Mouse (Mus musculus): ENCODE results near the gene Csdc2. TPM values are rescaled to one million over a fixed set of nuclear protein-coding genes. Genes with fewer than 3 reads are reported as not detected.

Gene Csdc2
- polyA plus RNA-seq, 1 experiment from 2014 or later: 5.5 TPM

GRCm38 (mm10) chr15:81938246-81938645, 1.7 kb downstream of the Csdc2 start:
- Histone ChIP-seq H3K9me3 (replicated peaks; ENCODE audit: control insufficient read depth, low read length) (no peaks in the 10 kb centered on the region), H3K4me2 (ENCODE audit: low read depth, low read length) (no peak overlapping the region), H3K27me3 (ENCODE audit: control insufficient read depth, insufficient read depth, low read length) (no peaks in the 10 kb centered on the region; the same call in 1 of the 2 replicates), H3K4me1 (ENCODE audit: control insufficient read depth, insufficient read depth, low read length) (peaks cover 6% of the 10 kb centered on the region), H3K27ac (replicated peaks; ENCODE audit: low read depth, low read length) (no peak overlapping the region), H3K36me3 (replicated peaks; ENCODE audit: control insufficient read depth, insufficient read depth, low read depth, low read length) (no peaks in the 10 kb centered on the region), H3K4me3 (ENCODE audit: low read depth, low read length) (no peak overlapping the region), H3K9ac (replicated peaks; ENCODE audit: low read length) (no peak overlapping the region)
- WGBS: 26% methylated on average over 2 of the region's 2 CpGs
- DNase-seq (ENCODE audit: low spot score) (peak; percentile 66), ATAC-seq (replicated peaks; ENCODE audit: insufficient number of reproducible peaks, low FRiP score, low TSS enrichment, low read depth) (no peak)

GRCm38 (mm10) chr15:81939157-81939715, 2.7 kb downstream of the Csdc2 start:
- Histone ChIP-seq H3K9me3 (replicated peaks; ENCODE audit: control insufficient read depth, low read length) (no peaks in the 10 kb centered on the region), H3K4me1 (ENCODE audit: control insufficient read depth, insufficient read depth, low read length) (peaks cover 9% of the 10 kb centered on the region), H3K4me2 (ENCODE audit: low read depth, low read length) (no peak overlapping the region), H3K4me3 (ENCODE audit: low read depth, low read length) (no peak overlapping the region), H3K36me3 (replicated peaks; ENCODE audit: control insufficient read depth, insufficient read depth, low read depth, low read length) (no peaks in the 10 kb centered on the region), H3K27ac (replicated peaks; ENCODE audit: low read depth, low read length) (no peak overlapping the region), H3K27me3 (ENCODE audit: control insufficient read depth, insufficient read depth, low read length) (no peaks in the 10 kb centered on the region; the same call in 1 of the 2 replicates), H3K9ac (replicated peaks; ENCODE audit: low read length) (no peak overlapping the region)
- DNase-seq (ENCODE audit: low spot score) (no peak), ATAC-seq (replicated peaks; ENCODE audit: insufficient number of reproducible peaks, low FRiP score, low TSS enrichment, low read depth) (no peak)
- WGBS: 83% methylated on average over 10 of the region's 10 CpGs

- no peaks in the 10 kb centered on the region for H3K9me3 ChIP-seq (replicated peaks; ENCODE audit: control insufficient read depth, low read length)
- ATAC-seq (replicated peaks; ENCODE audit: insufficient number of reproducible peaks, low FRiP score, low TSS enrichment, low read depth): no peak
These were observed 3.2 kb downstream of the Csdc2 start for GRCm38 (mm10) chr15:81939774-81940173.

GRCm38 (mm10) chr15:81940219-81940618, 3.7 kb downstream of the Csdc2 start:
- 92% methylated on average over 5 of the region's 5 CpGs for WGBS
- DNase-seq (ENCODE audit: low spot score): no peak
- H3K36me3 ChIP-seq (replicated peaks; ENCODE audit: control insufficient read depth, insufficient read depth, low read depth, low read length): no peaks in the 10 kb centered on the region
- H3K9ac ChIP-seq (replicated peaks; ENCODE audit: low read length): no peak overlapping the region
- H3K4me2 ChIP-seq (ENCODE audit: low read depth, low read length): no peak overlapping the region
- no peak overlapping the region for H3K27ac ChIP-seq (replicated peaks; ENCODE audit: low read depth, low read length)
- H3K27me3 ChIP-seq (ENCODE audit: control insufficient read depth, insufficient read depth, low read length): no peaks in the 10 kb centered on the region; the same call in 1 of the 2 replicates
- H3K4me3 ChIP-seq (ENCODE audit: low read depth, low read length): no peak overlapping the region
- ATAC-seq (replicated peaks; ENCODE audit: insufficient number of reproducible peaks, low FRiP score, low TSS enrichment, low read depth): no peak
- no peaks in the 10 kb centered on the region for H3K9me3 ChIP-seq (replicated peaks; ENCODE audit: control insufficient read depth, low read length)
- H3K4me1 ChIP-seq (ENCODE audit: control insufficient read depth, insufficient read depth, low read length): peaks cover 9% of the 10 kb centered on the region

More at GRCm38 (mm10) chr15:81939774-81940173, 3.2 kb downstream of the Csdc2 start:
- 85% methylated on average over 4 of the region's 4 CpGs for WGBS
- Histone ChIP-seq H3K27ac (replicated peaks; ENCODE audit: low read depth, low read length) (no peak overlapping the region), H3K4me1 (ENCODE audit: control insufficient read depth, insufficient read depth, low read length) (peaks cover 9% of the 10 kb centered on the region), H3K36me3 (replicated peaks; ENCODE audit: control insufficient read depth, insufficient read depth, low read depth, low read length) (no peaks in the 10 kb centered on the region), H3K4me2 (ENCODE audit: low read depth, low read length) (no peak overlapping the region), H3K27me3 (ENCODE audit: control insufficient read depth, insufficient read depth, low read length) (no peaks in the 10 kb centered on the region; the same call in 1 of the 2 replicates), H3K4me3 (ENCODE audit: low read depth, low read length) (no peak overlapping the region), H3K9ac (replicated peaks; ENCODE audit: low read length) (no peak overlapping the region)
- DNase-seq (ENCODE audit: low spot score): no peak

- Histone ChIP-seq H3K36me3 (replicated peaks; ENCODE audit: control insufficient read depth, insufficient read depth, low read depth, low read length) (no peaks in the 10 kb centered on the region), H3K27ac (replicated peaks; ENCODE audit: low read depth, low read length) (no peak overlapping the region), H3K9me3 (replicated peaks; ENCODE audit: control insufficient read depth, low read length) (no peaks in the 10 kb centered on the region), H3K4me3 (ENCODE audit: low read depth, low read length) (no peak overlapping the region), H3K4me1 (ENCODE audit: control insufficient read depth, insufficient read depth, low read length) (peaks cover 9% of the 10 kb centered on the region), H3K27me3 (ENCODE audit: control insufficient read depth, insufficient read depth, low read length) (no peaks in the 10 kb centered on the region; the same call in 1 of the 2 replicates), H3K9ac (replicated peaks; ENCODE audit: low read length) (no peak overlapping the region), H3K4me2 (ENCODE audit: low read depth, low read length) (no peak overlapping the region)
- no peak for DNase-seq (ENCODE audit: low spot score)
- ATAC-seq (replicated peaks; ENCODE audit: insufficient number of reproducible peaks, low FRiP score, low TSS enrichment, low read depth): no peak
- WGBS: 86% methylated on average over 2 of the region's 2 CpGs
These were observed 4.5 kb downstream of the Csdc2 start for GRCm38 (mm10) chr15:81941010-81941409.

GRCm38 (mm10) chr15:81943176-81943749, 6.7 kb downstream of the Csdc2 start:
- Histone ChIP-seq H3K9ac (replicated peaks; ENCODE audit: low read length) (peak overlapping the region; percentile 28; the same call in 1 of the 2 replicates), H3K27ac (replicated peaks; ENCODE audit: low read depth, low read length) (no peak overlapping the region), H3K4me3 (ENCODE audit: low read depth, low read length) (no peak overlapping the region), H3K4me1 (ENCODE audit: control insufficient read depth, insufficient read depth, low read length) (peaks cover 4% of the 10 kb centered on the region), H3K36me3 (replicated peaks; ENCODE audit: control insufficient read depth, insufficient read depth, low read depth, low read length) (no peaks in the 10 kb centered on the region), H3K9me3 (replicated peaks; ENCODE audit: control insufficient read depth, low read length) (no peaks in the 10 kb centered on the region), H3K4me2 (ENCODE audit: low read depth, low read length) (no peak overlapping the region), H3K27me3 (ENCODE audit: control insufficient read depth, insufficient read depth, low read length) (no peaks in the 10 kb centered on the region)
- ATAC-seq (replicated peaks; ENCODE audit: insufficient number of reproducible peaks, low FRiP score, low TSS enrichment, low read depth): peak; percentile 77
- WGBS: 9% methylated on average over 9 of the region's 9 CpGs
- DNase-seq (ENCODE audit: low spot score): peak; percentile 77

GRCm38 (mm10) chr15:81949076-81949475, 12.5 kb downstream of the Csdc2 start:
- DNase-seq (ENCODE audit: low spot score) (no peak), ATAC-seq (replicated peaks; ENCODE audit: insufficient number of reproducible peaks, low FRiP score, low TSS enrichment, low read depth) (no peak)
- no peaks in the 10 kb centered on the region for H3K9me3 ChIP-seq (replicated peaks; ENCODE audit: control insufficient read depth, low read length)
- no peak overlapping the region for H3K4me2 ChIP-seq (ENCODE audit: low read depth, low read length)
- H3K9ac ChIP-seq (replicated peaks; ENCODE audit: low read length): no peak overlapping the region
- H3K27me3 ChIP-seq (ENCODE audit: control insufficient read depth, insufficient read depth, low read length): no peaks in the 10 kb centered on the region
- H3K27ac ChIP-seq (replicated peaks; ENCODE audit: low read depth, low read length): no peak overlapping the region
- WGBS: 88% methylated on average over 10 of the region's 10 CpGs
- no peak overlapping the region for H3K4me3 ChIP-seq (ENCODE audit: low read depth, low read length)
- H3K36me3 ChIP-seq (replicated peaks; ENCODE audit: control insufficient read depth, insufficient read depth, low read depth, low read length): no peaks in the 10 kb centered on the region; the same call in 1 of the 2 replicates
- H3K4me1 ChIP-seq (ENCODE audit: control insufficient read depth, insufficient read depth, low read length): no peaks in the 10 kb centered on the region

GRCm38 (mm10) chr15:81949476-81950131, 13.0 kb downstream of the Csdc2 start:
- DNase-seq (ENCODE audit: low spot score) (no peak), ATAC-seq (replicated peaks; ENCODE audit: insufficient number of reproducible peaks, low FRiP score, low TSS enrichment, low read depth) (no peak)
- H3K9ac ChIP-seq (replicated peaks; ENCODE audit: low read length): 0 out of 2 replicates have a peak overlapping the region, but pooled peaks have one; percentile 6
- no peak overlapping the region for H3K4me2 ChIP-seq (ENCODE audit: low read depth, low read length)
- H3K36me3 ChIP-seq (replicated peaks; ENCODE audit: control insufficient read depth, insufficient read depth, low read depth, low read length): no peaks in the 10 kb centered on the region; the same call in 1 of the 2 replicates
- H3K9me3 ChIP-seq (replicated peaks; ENCODE audit: control insufficient read depth, low read length): no peaks in the 10 kb centered on the region
- H3K4me1 ChIP-seq (ENCODE audit: control insufficient read depth, insufficient read depth, low read length): no peaks in the 10 kb centered on the region
- 69% methylated on average over 11 of the region's 11 CpGs for WGBS
- no peak overlapping the region for H3K4me3 ChIP-seq (ENCODE audit: low read depth, low read length)
- no peak overlapping the region for H3K27ac ChIP-seq (replicated peaks; ENCODE audit: low read depth, low read length)
- H3K27me3 ChIP-seq (ENCODE audit: control insufficient read depth, insufficient read depth, low read length): no peaks in the 10 kb centered on the region
